Mouse (Mus musculus) liver, embryonic 16.5 days (tissue): ENCODE results near the gene Mccc2. TPM values are rescaled to one million over a fixed set of nuclear protein-coding genes. Genes with fewer than 3 reads are reported as not detected.

Experiments used
- ATAC-seq: fragments of 200-750 bp; cut with Nextera tagmentation; 2 replicates; pipeline ENCODE4 v1.8.0; 2017; ENCODE audit warnings: low read depth, mild to moderate bottlenecking, moderate number of reproducible peaks, moderate library complexity
- H3K27ac ChIP-seq: fragments of 300-500 bp; sonication (generic); 2 replicates; pipeline ENCODE4 v1.5.1; 2014; ENCODE audit warnings: mild to moderate bottlenecking, low read length
- H3K27me3 ChIP-seq: fragments of 300-500 bp; sonication (generic); 2 replicates; pipeline ENCODE4 v1.6.1; 2014; ENCODE audit warnings: low read depth, low read length, mixed read lengths; ENCODE audit not compliant: control insufficient read depth, insufficient read depth
- H3K36me3 ChIP-seq: fragments of 300-500 bp; sonication (generic); 2 replicates; pipeline ENCODE4 v1.6.1; 2014; ENCODE audit warnings: mild to moderate bottlenecking; ENCODE audit not compliant: control insufficient read depth, insufficient read depth
- H3K4me1 ChIP-seq: fragments of 300-500 bp; sonication (generic); 2 replicates; pipeline ENCODE4 v1.6.1; 2014; ENCODE audit warnings: low read depth, low read length, mixed read lengths; ENCODE audit not compliant: control insufficient read depth
- H3K4me2 ChIP-seq: fragments of 300-500 bp; sonication (generic); 2 replicates; pipeline ENCODE4 v1.6.1; 2014; ENCODE audit warnings: low read depth, low read length, mixed read lengths
- H3K4me3 ChIP-seq: fragments of 300-500 bp; sonication (generic); 2 replicates; pipeline ENCODE4 v1.5.1; 2014; ENCODE audit warnings: low read depth, mild to moderate bottlenecking, low read length
- H3K9ac ChIP-seq: fragments of 300-500 bp; sonication (generic); 2 replicates; pipeline ENCODE4 v1.6.1; 2014; ENCODE audit warnings: low read depth, low read length
- H3K9me3 ChIP-seq: fragments of 300-500 bp; sonication (generic); replicated peaks from 2 replicates; pipeline ENCODE4 v1.6.1; 2016; ENCODE audit warnings: low read length; ENCODE audit not compliant: control insufficient read depth
- WGBS: fragments of 180-500 bp; shearing (Covaris S2); extraction: QIAGEN DNeasy Blood & Tissue Kit; methylation state at CpG from one replicate; pipeline ENCODE4 v1.1.7; 2014; ENCODE audit not compliant: insufficient replicate concordance; 5-methylcytosine and 5-hydroxymethylcytosine counted together
- polyA plus RNA-seq: library from polyadenylated mRNA; unstranded; fragments of >200 nt; fragmentation: Nextera tagmentation; extraction: Ambion mirVana; gene quantifications from 2 replicates; pipeline ENCODE4 v1.2.1, GENCODE M21; 2015

Gene Mccc2
- polyA plus RNA-seq, 1 experiment from 2014 or later = 22.8 TPM

DNA sequence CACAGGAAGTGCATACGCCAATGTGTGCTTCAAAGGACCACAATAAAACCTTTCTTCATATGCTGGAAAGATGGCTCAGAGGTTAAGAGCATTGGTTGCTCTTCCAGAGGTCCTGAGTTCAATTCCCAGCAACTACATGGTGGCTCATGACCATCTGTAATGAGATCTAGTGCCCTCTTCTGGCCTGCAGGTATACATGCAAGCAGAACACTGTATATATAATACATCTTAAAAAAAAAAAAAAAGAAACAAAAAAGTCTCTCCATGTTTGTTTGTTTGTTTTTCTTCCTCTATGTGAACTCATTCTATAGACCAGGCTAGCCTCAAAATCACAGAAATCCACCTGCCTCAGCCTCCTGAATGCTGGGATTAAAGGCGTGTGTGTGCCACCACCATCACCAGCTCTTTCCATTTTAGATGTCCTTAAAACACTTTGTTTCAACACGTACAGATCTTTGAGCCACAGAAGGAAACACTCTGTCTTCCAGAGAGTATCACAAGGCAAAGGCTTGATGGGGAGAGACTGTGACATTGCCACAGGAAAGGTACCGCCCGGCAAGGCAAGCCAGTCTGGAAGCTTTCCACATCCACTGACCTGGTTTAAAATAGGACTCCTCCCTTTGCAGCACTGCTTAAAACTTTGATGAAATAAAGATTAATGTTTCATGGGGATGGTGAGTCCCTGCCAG lies 60.4 kb downstream of the Mccc2 start:
- H3K4me2 ChIP-seq = no peak overlapping the region
- WGBS = 74% methylated on average over 5 of the region's 5 CpGs
- no peaks in the 10 kb centered on the region for H3K9me3 ChIP-seq
- peaks cover 5% of the 10 kb centered on the region for H3K36me3 ChIP-seq
- H3K4me1 ChIP-seq = no peaks in the 10 kb centered on the region
- H3K4me3 ChIP-seq = no peak overlapping the region
- no peak overlapping the region for H3K27ac ChIP-seq
- ATAC-seq = no peak
- no peak overlapping the region for H3K9ac ChIP-seq
- no peaks in the 10 kb centered on the region for H3K27me3 ChIP-seq

GRCm38 (mm10) chr13:99947417-99947816 lies 68.0 kb downstream of the Mccc2 start:
- H3K9me3 ChIP-seq = no peaks in the 10 kb centered on the region
- WGBS = 68% methylated on average over 4 of the region's 4 CpGs
- no peak overlapping the region for H3K4me2 ChIP-seq
- no peaks in the 10 kb centered on the region for H3K36me3 ChIP-seq
- H3K9ac ChIP-seq = no peak overlapping the region
- no peaks in the 10 kb centered on the region for H3K27me3 ChIP-seq
- no peak for ATAC-seq
- no peak overlapping the region for H3K4me3 ChIP-seq
- H3K27ac ChIP-seq = no peak overlapping the region
- H3K4me1 ChIP-seq = no peaks in the 10 kb centered on the region

DNA sequence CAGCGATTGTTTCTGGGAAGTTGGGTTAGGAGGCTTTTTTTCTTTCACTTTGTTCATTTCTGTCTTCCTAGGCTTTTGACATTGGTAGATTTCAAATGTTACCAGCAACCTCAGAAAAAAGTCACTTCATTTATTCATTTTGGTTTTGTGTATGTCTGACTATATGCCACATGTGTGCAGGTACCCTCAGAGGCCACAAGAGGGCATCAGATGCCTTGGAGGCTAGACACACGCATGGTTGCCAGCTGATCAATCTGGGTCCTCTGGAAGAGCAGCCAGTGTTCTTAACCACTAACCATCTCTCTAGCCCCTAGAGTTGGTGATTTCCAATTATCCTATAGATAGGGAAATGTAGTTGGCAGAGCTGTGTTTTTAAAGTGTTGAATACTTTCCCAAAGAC lies 71.9 kb downstream of the Mccc2 start:
- ATAC-seq = no peak
- no peak overlapping the region for H3K4me2 ChIP-seq
- no peak overlapping the region for H3K4me3 ChIP-seq
- H3K27me3 ChIP-seq = no peaks in the 10 kb centered on the region
- H3K9ac ChIP-seq = no peak overlapping the region
- H3K4me1 ChIP-seq = no peaks in the 10 kb centered on the region
- H3K36me3 ChIP-seq = no peaks in the 10 kb centered on the region
- H3K9me3 ChIP-seq = no peaks in the 10 kb centered on the region
- 79% methylated on average over 2 of the region's 2 CpGs for WGBS
- H3K27ac ChIP-seq = no peak overlapping the region

DNA sequence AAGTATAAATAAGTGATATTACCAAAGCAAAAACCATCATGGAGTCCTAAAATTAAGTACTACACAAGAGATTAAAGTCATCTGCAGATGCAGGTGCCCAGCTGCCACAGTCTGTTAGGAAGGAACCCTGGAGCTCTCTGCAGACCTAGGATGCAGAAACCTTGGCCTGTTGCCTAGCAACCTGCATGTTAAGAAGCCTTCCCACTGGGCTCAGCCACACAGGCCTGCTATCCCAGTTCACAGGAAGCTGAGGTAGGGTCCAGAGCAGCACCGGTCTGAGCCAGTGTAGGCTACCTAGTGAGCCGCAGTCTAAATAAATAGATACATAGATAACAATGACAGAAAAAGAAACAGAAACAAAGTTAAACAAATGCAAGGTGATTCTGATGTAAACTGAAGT lies 74.8 kb downstream of the Mccc2 start:
- WGBS = 36% methylated on average over 2 of the region's 2 CpGs
- H3K9ac ChIP-seq = no peak overlapping the region
- H3K4me3 ChIP-seq = no peak overlapping the region
- H3K27ac ChIP-seq = no peak overlapping the region
- no peaks in the 10 kb centered on the region for H3K9me3 ChIP-seq
- H3K27me3 ChIP-seq = no peaks in the 10 kb centered on the region
- no peaks in the 10 kb centered on the region for H3K36me3 ChIP-seq
- H3K4me1 ChIP-seq = no peaks in the 10 kb centered on the region
- no peak for ATAC-seq
- H3K4me2 ChIP-seq = no peak overlapping the region

DNA sequence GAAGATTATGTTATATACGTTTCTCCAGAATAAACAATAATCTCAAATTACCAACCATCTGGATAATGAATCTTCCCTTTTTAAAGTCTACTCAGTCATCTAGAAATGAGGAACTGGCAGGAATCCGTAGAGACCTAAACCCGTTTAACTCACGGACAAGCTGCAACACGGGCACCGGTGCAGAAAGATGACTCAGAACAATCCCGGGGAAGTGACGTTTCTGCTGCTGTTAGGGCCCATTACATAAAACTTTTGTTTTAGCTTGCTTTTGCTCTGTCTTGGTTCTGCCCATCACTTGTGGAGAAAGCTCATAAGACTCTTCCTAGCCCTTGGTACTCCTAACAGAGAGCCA lies 76.1 kb downstream of the Mccc2 start:
- 10% methylated on average over 8 of the region's 8 CpGs for WGBS
- Histone ChIP-seq H3K9me3 (no peaks in the 10 kb centered on the region), H3K27ac (no peak overlapping the region), H3K36me3 (no peaks in the 10 kb centered on the region), H3K4me1 (no peaks in the 10 kb centered on the region), H3K4me3 (no peak overlapping the region), H3K4me2 (no peak overlapping the region), H3K27me3 (no peaks in the 10 kb centered on the region), H3K9ac (no peak overlapping the region)
- ATAC-seq = no peak

DNA sequence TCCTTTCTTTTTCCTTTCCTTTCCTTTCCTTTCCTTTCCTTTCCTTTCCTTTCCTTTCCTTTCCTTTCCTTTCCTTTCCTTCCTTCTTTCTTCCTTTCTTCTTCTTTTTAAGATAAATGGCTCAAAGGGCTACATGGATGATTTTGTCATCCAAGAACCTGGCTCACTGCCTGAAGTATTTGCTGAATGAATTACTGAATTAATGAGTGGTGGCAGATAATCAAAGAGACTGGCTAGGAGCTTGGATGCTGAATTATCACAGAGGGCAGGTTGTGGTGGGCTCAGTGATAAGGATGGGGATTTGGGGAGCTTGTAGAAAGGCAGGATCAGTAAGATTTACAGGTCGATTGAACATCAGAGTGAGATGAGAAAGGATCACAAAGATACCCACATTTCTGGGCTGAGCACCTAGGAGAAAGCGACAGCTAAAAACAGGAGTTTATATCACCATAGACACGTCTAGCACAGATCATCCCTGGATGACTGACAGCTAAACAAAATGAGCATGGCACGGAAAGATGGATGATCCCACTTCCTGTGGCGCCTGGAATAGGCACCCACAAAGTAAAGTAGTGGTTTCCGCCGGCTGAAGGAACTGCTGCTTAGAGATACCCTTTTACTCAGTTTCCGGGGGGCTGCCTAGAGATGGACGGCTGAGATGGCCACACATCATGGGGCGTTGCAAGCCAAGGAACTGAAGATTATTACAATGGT lies 76.7 kb downstream of the Mccc2 start:
- no peaks in the 10 kb centered on the region for H3K27me3 ChIP-seq
- no peaks in the 10 kb centered on the region for H3K36me3 ChIP-seq
- no peak overlapping the region for H3K4me3 ChIP-seq
- H3K4me2 ChIP-seq = no peak overlapping the region
- WGBS = 23% methylated on average over 10 of the region's 10 CpGs
- no peak for ATAC-seq
- H3K27ac ChIP-seq = no peak overlapping the region
- H3K9ac ChIP-seq = no peak overlapping the region
- no peaks in the 10 kb centered on the region for H3K4me1 ChIP-seq
- no peaks in the 10 kb centered on the region for H3K9me3 ChIP-seq

GRCm38 (mm10) chr13:99937741-99938140 lies 77.7 kb downstream of the Mccc2 start:
- H3K4me1 ChIP-seq = no peaks in the 10 kb centered on the region
- no peak for ATAC-seq
- H3K4me3 ChIP-seq = no peak overlapping the region
- no peak overlapping the region for H3K9ac ChIP-seq
- H3K27me3 ChIP-seq = no peaks in the 10 kb centered on the region
- H3K4me2 ChIP-seq = no peak overlapping the region
- no peaks in the 10 kb centered on the region for H3K9me3 ChIP-seq
- 53% methylated on average over 3 of the region's 3 CpGs for WGBS
- no peaks in the 10 kb centered on the region for H3K36me3 ChIP-seq
- no peak overlapping the region for H3K27ac ChIP-seq

DNA sequence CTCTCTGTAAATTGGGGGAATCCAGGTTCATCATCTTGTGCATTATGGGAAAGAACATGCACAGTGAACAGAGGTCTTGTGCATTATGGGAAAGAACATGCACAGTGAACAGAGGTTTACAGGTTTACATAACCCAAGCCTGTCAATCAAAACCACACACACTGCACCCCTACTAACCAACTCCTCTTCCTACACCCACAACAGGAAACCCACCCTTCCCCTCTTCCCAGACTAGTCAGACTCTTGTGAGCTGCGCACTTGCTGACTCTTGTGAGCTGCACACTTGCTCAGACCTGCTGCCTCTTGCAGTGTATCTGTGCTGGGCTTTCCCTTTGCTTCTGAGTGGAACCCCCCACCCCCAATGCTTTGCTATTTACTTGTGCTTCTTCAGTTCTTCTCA lies 83.0 kb downstream of the Mccc2 start:
- H3K9ac ChIP-seq = no peak overlapping the region
- no peak overlapping the region for H3K27ac ChIP-seq
- 23% methylated on average over 1 of the region's 1 CpGs for WGBS
- no peaks in the 10 kb centered on the region for H3K27me3 ChIP-seq
- H3K9me3 ChIP-seq = no peaks in the 10 kb centered on the region
- H3K4me3 ChIP-seq = no peak overlapping the region
- no peak for ATAC-seq
- H3K36me3 ChIP-seq = no peaks in the 10 kb centered on the region
- H3K4me2 ChIP-seq = no peak overlapping the region
- H3K4me1 ChIP-seq = no peaks in the 10 kb centered on the region

DNA sequence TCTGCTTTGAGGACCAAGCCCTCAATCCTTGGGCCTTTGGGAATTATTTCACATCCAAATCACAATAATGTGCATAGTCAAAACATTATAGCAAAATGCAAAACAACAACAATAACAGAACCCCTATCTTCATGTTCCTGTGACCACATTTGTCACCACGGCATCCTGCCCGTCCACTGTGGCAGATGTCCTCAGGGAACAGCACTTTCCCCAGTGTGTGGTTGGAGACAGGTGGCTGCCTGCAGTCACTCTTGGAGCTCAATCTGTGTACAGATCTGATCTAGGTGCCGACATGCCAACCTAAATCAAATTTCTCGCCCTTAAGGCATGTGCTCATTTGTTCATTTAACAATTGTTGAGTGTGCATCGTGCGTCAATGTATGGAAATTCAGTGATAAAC lies 83.9 kb downstream of the Mccc2 start:
- no peaks in the 10 kb centered on the region for H3K36me3 ChIP-seq
- no peak overlapping the region for H3K4me3 ChIP-seq
- WGBS = 72% methylated on average over 6 of the region's 6 CpGs

More for the DNA sequence above, 83.9 kb downstream of the Mccc2 start:
- Histone ChIP-seq H3K9me3 (no peaks in the 10 kb centered on the region), H3K9ac (no peak overlapping the region), H3K27me3 (no peaks in the 10 kb centered on the region), H3K27ac (no peak overlapping the region), H3K4me1 (no peaks in the 10 kb centered on the region), H3K4me2 (no peak overlapping the region)
- no peak for ATAC-seq
